Mouse (Mus musculus): Measurements from ENCODE around the gene Skint4. TPM values are rescaled to one million over a fixed set of nuclear protein-coding genes. Genes with fewer than 3 reads are reported as not detected.

The Skint4 gene
- polyA plus RNA-seq (2012; fragmentation: generic; extraction: Trizol), result not detected

GRCm38 (mm10) chr4:112071716-112072115 is at the start of gene Skint4:
Gene Skint4 (plus strand): TSS chr4:112072016.

Other genes with a start within 250 kb of the Skint4 start
- under 1 TPM in 1 of 2 experiments, not detected in 1; 0.02 TPM for gene Slc5a9, start 169.1 kb upstream of the Skint4 start, polyA plus RNA-seq (2012; fragmentation: generic; extraction: Trizol)
- gene Skint8, start 152.6 kb upstream of the Skint4 start, polyA plus RNA-seq (2012; fragmentation: generic; extraction: Trizol), result not detected
- not detected for gene Skint7, start 99.1 kb upstream of the Skint4 start, polyA plus RNA-seq (2012; fragmentation: generic; extraction: Trizol)
- not detected for gene Skint1, start 65.7 kb upstream of the Skint4 start, polyA plus RNA-seq (2012; fragmentation: generic; extraction: Trizol)
- not detected for gene Skint3, start 160.2 kb downstream of the Skint4 start, polyA plus RNA-seq (2012; fragmentation: generic; extraction: Trizol)